Mouse (Mus musculus): Measurements from ENCODE around the gene Tmem119. TPM values are rescaled to one million over a fixed set of nuclear protein-coding genes. Genes with fewer than 3 reads are reported as not detected.
"Not testable (repeated sequence)": the region's sequence is repeated elsewhere in the genome, so short reads cannot be mapped to it uniquely, and the experiment has no call there.

The Tmem119 gene
- polyA plus RNA-seq, 1 experiment from 2014 or later, result 4.9 TPM

DNA sequence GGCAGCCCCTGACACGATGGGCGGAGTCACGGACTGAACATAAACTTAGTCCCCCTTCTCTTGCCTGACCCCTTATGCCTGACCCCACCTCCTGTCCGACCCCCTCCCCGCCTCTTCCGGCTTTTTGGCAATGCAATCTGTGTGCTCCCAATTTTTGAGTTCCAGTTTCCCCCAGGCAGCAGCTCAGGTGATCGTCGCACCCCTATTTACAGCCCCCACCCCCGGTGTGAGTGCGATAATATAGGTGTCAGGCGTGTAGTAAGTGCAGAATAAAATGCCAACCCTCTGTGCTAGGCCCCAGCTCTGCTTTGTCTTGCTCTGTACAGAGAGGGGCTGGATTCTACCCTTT, 14.7 kb upstream of the Tmem119 start:
- Histone ChIP-seq H3K9ac (replicated peaks) (no peak overlapping the region), H3K4me2 (replicated peaks) (no peak overlapping the region), H3K9me3 (no peaks in the 10 kb centered on the region), H3K36me3 (no peaks in the 10 kb centered on the region), H3K27me3 (no peaks in the 10 kb centered on the region), H3K4me1 (peaks cover 4% of the 10 kb centered on the region; the same call in 1 of the 2 replicates), H3K27ac (replicated peaks) (no peak overlapping the region), H3K4me3 (no peak overlapping the region)
- 55% methylated on average over 11 of the region's 11 CpGs for WGBS
- no peak for ATAC-seq (replicated peaks)

DNA sequence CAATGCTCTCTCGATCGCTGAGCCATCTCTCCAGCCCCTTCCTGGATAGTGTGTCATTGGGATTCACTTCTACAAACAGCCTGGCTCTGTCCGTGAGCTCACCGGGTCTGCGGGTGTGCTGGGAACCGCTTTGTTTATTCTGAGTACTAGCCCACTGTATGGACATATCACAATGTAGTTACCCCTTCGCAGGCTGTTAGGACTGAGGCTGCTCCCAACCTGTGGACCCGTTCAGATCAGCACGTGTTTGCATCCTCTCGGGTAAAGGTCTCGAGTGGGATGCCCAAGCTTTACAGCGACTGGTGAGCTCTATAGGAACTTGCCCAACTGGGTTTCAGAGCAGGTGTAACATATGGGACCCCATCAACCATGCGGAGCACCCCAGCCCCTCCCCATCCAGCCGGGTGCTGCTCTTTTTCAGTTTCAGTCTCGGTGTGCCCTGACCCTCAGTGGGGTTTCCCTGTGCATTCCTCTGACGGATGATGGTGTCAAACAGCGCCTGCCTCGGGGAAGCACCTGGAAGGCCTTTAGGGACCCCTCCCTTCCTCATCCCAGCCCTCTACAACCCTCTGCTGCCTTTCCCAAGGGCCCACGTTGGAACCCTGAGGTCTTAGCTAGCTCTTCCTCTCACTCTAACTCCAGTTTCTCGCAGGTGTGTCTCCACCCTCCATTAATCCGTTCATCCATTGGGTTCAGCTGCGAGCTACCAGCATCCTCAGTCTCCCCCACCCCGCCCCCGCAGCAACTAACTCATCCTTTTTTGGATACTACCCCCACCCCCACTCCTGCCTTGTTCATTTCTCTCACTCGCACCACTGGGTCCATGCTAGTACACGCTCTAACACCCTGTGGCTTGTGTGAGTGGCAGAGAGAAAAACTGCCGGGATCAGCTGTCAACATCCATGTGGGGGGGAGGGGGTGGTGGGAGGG, 14.1 kb upstream of the Tmem119 start:
- ATAC-seq (replicated peaks), result no peak
- Histone ChIP-seq H3K27me3 (no peaks in the 10 kb centered on the region), H3K9me3 (no peaks in the 10 kb centered on the region), H3K27ac (replicated peaks) (no peak overlapping the region), H3K4me2 (replicated peaks) (no peak overlapping the region), H3K4me3 (no peak overlapping the region), H3K4me1 (peaks cover 4% of the 10 kb centered on the region; the same call in 1 of the 2 replicates), H3K9ac (replicated peaks) (no peak overlapping the region), H3K36me3 (no peaks in the 10 kb centered on the region)
- WGBS, result 37% methylated on average over 27 of the region's 27 CpGs

DNA sequence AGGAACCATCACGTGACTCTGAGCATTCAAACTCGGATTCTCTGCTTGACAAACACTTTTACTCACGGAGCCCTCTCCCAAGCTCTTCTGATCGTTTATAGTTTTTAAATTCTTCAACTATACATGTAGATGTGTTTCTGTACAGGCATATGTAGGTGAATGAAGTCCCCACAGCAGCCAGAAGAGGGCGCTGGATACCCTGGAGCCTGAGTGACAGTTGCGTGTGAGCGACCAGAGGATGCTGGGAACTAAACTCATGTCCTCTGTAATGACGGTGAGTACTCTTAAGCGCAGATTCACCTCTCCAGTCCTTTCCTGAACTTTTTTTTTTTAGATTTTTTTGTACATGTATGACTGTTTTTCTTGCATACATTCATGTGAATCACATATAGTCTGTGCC, 13.3 kb upstream of the Tmem119 start:
- Histone ChIP-seq H3K27ac (replicated peaks) (no peak overlapping the region), H3K4me3 (no peak overlapping the region), H3K9ac (replicated peaks) (no peak overlapping the region), H3K36me3 (no peaks in the 10 kb centered on the region), H3K4me2 (replicated peaks) (no peak overlapping the region), H3K4me1 (peaks cover 4% of the 10 kb centered on the region; the same call in 1 of the 2 replicates), H3K27me3 (no peaks in the 10 kb centered on the region), H3K9me3 (no peaks in the 10 kb centered on the region)
- no peak for ATAC-seq (replicated peaks)
- 26% methylated on average over 9 of the region's 9 CpGs for WGBS

DNA sequence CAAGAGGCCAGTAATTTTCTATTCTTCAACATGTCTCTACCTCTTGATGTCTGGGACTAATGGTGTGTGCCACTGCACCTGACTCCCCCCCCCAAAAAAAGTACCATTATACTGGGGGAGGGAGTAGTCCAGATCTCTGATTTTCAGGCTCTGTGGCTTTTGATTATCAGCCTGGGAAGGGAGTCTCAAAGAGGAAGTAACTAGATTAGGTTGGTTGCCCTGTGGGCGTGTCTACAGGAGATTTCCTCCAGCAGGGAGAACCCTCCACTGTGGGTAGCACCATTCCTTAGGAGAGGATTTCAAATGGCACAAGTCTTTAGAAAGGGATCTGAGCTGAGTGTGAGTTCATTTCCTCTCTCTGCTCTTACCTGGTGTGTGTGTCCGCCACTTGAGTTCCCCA, 12.3 kb upstream of the Tmem119 start:
- 92% methylated on average over 2 of the region's 2 CpGs for WGBS
- Histone ChIP-seq H3K27ac (replicated peaks) (no peak overlapping the region), H3K4me3 (no peak overlapping the region), H3K9ac (replicated peaks) (no peak overlapping the region), H3K36me3 (no peaks in the 10 kb centered on the region), H3K9me3 (no peaks in the 10 kb centered on the region), H3K4me1 (peaks cover 4% of the 10 kb centered on the region; the same call in 1 of the 2 replicates), H3K4me2 (replicated peaks) (no peak overlapping the region), H3K27me3 (no peaks in the 10 kb centered on the region)
- no peak for ATAC-seq (replicated peaks)

DNA sequence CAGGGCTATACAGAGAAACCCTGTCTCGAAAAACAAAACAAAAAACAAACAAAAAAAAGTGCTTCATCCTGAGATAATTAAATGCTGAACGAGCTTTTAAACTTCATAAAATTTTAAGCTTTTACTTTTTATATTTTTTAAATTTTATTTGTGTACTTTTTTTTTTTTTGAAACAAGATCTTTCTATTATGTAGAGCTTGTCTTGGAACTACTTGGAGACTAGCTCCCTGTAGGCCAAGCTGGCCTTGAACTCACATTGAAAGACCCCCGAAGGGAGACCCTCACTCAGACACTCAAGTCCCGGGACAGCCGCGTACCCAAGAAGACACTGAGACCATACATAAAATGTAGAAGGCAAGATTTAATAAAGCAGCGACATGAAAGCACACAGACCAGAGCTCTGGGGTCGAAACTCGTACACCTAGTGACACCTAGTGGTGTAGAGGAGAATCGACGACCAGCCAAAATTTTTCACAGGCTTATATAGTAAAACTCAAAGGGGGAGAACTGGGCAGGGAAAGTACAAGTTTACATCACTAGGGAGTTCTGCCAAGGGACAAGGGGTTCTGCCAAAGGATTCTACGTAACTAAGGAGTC, 11.6 kb upstream of the Tmem119 start:
- H3K9me3 ChIP-seq; H3K27ac ChIP-seq (replicated peaks); ATAC-seq (replicated peaks); H3K4me2 ChIP-seq (replicated peaks); H3K36me3 ChIP-seq; H3K27me3 ChIP-seq; H3K4me1 ChIP-seq; H3K9ac ChIP-seq (replicated peaks); H3K4me3 ChIP-seq: not testable (repeated sequence)
- WGBS, result 22% methylated on average over 11 of the region's 12 CpGs

DNA sequence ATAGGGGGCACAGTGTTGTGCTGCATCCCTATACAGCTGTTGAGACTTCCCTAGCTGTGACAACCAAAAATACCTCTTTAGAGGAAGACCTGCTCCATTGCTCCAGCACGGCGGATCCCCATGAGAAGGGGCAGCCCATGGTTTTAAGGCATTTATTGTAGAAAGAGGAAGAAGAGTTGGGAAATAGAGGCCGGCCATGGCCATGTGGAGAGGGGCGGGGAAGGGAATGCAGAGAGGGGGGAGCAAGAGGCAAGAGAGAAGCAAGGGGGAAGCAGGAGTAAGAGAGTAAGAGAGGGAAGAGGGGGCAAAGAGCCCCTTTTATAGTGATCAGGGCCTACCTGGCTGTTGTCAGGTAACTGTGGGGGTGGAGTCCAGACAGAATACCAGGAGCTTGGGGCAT, 9.8 kb upstream of the Tmem119 start:
- no peaks in the 10 kb centered on the region for H3K9me3 ChIP-seq
- no peak overlapping the region for H3K9ac ChIP-seq (replicated peaks)
- H3K36me3 ChIP-seq, result no peaks in the 10 kb centered on the region
- no peaks in the 10 kb centered on the region for H3K27me3 ChIP-seq
- no peak overlapping the region for H3K4me2 ChIP-seq (replicated peaks)
- WGBS, result 93% methylated on average over 4 of the region's 4 CpGs
- no peak overlapping the region for H3K4me3 ChIP-seq
- H3K4me1 ChIP-seq, result no peaks in the 10 kb centered on the region
- H3K27ac ChIP-seq (replicated peaks), result no peak overlapping the region
- no peak for ATAC-seq (replicated peaks)

DNA sequence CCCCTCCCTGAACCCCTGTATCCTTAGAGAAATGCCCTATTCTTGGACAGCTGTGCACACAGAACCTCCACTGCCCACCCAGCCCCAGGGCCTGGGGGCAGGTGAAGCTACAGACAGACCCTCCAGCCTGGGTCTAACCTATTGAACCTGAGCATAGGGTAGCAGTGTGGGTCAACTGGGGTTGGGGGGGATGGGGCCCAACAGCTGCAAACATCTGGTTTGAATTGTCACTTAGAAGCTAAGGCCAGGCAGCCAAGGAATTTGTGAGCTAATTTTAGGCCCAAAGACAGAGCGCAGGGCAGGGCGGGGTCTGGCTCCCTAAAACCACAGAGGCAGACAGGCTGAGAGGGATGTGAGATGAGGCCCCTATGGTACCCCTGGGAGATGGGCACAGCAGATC, 7.9 kb upstream of the Tmem119 start:
- Histone ChIP-seq H3K4me1 (no peaks in the 10 kb centered on the region), H3K9ac (replicated peaks) (no peak overlapping the region), H3K4me3 (no peak overlapping the region), H3K4me2 (replicated peaks) (no peak overlapping the region), H3K36me3 (no peaks in the 10 kb centered on the region), H3K9me3 (no peaks in the 10 kb centered on the region), H3K27me3 (no peaks in the 10 kb centered on the region), H3K27ac (replicated peaks) (no peak overlapping the region)
- WGBS, result 89% methylated on average over 2 of the region's 2 CpGs
- no peak for ATAC-seq (replicated peaks)

DNA sequence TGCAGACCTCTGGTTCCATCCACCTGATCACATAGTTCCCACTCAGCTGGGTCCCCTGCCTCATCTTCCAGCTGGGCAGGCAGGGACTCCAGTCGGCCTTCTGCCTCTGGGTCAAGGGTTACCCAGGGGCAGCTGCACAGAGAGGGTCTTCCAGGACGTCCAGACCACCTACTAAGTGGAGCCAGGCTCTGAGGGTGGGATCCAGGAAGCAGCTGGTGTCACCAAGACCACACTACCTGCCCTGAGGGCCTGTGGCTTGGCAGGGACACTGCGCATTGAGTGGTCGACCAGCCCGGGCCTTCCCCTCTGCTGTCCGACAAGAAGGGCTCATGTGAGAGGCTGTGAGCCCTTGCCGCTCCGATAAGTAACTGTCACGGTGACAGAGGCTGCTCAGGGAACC, 7.4 kb upstream of the Tmem119 start:
- H3K36me3 ChIP-seq, result no peaks in the 10 kb centered on the region
- no peak overlapping the region for H3K4me3 ChIP-seq
- ATAC-seq (replicated peaks), result no peak
- no peaks in the 10 kb centered on the region for H3K27me3 ChIP-seq
- no peak overlapping the region for H3K9ac ChIP-seq (replicated peaks)
- H3K27ac ChIP-seq (replicated peaks), result no peak overlapping the region
- no peak overlapping the region for H3K4me2 ChIP-seq (replicated peaks)
- 69% methylated on average over 9 of the region's 9 CpGs for WGBS
- no peaks in the 10 kb centered on the region for H3K9me3 ChIP-seq
- no peaks in the 10 kb centered on the region for H3K4me1 ChIP-seq

DNA sequence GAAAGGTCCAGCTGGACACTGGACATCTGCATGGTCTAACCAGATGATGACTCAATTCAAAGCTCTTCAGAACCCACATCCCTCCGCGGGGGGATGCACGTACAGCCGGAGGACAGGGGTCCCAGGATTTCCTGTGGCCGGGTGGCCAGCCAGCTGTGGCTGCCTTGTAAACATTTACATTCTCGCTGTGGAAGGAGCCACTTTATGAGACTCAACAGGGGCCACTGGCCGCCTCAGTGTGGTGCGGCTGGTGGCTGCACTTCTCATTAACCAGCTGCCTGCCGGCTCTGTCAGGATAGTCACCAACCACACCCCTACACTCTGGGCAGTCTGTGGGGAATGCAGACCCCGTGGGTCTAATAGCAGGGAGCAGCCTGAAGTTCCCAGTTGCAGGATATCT, 6.1 kb upstream of the Tmem119 start:
- 48% methylated on average over 10 of the region's 10 CpGs for WGBS
- ATAC-seq (replicated peaks), result no peak
- H3K27ac ChIP-seq (replicated peaks), result no peak overlapping the region

DNA sequence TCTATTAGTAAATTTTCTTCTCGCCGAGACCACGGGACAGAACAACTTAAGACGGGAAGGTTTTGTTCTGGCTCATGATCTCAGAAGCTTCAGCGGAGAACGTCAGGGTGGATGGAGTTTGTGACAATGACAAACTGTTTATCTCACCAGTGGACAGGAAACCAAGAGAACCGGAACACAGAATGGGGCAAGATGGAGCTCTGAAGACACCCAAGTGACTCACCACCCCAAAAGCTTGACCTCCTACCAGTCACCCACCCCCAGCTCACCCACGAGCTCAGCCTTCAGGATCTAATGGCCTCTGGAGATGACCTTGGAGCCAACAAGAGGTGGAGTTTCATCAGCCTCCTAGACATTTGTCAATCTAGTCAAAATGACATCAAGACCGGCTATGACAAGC, 5.0 kb upstream of the Tmem119 start:
- H3K4me3 ChIP-seq, result no peak overlapping the region
- H3K27ac ChIP-seq (replicated peaks), result no peak overlapping the region
- no peaks in the 10 kb centered on the region for H3K27me3 ChIP-seq
- WGBS, result 92% methylated on average over 9 of the region's 9 CpGs
- peaks cover 4% of the 10 kb centered on the region for H3K4me1 ChIP-seq
- no peak overlapping the region for H3K9ac ChIP-seq (replicated peaks)
- no peaks in the 10 kb centered on the region for H3K9me3 ChIP-seq
- H3K4me2 ChIP-seq (replicated peaks), result no peak overlapping the region
- no peaks in the 10 kb centered on the region for H3K36me3 ChIP-seq
- ATAC-seq (replicated peaks), result no peak

More for the DNA sequence above, 6.1 kb upstream of the Tmem119 start:
- Histone ChIP-seq H3K36me3 (no peaks in the 10 kb centered on the region), H3K9me3 (no peaks in the 10 kb centered on the region), H3K4me3 (no peak overlapping the region), H3K27me3 (no peaks in the 10 kb centered on the region), H3K4me1 (no peaks in the 10 kb centered on the region), H3K4me2 (replicated peaks) (no peak overlapping the region), H3K9ac (replicated peaks) (no peak overlapping the region)

DNA sequence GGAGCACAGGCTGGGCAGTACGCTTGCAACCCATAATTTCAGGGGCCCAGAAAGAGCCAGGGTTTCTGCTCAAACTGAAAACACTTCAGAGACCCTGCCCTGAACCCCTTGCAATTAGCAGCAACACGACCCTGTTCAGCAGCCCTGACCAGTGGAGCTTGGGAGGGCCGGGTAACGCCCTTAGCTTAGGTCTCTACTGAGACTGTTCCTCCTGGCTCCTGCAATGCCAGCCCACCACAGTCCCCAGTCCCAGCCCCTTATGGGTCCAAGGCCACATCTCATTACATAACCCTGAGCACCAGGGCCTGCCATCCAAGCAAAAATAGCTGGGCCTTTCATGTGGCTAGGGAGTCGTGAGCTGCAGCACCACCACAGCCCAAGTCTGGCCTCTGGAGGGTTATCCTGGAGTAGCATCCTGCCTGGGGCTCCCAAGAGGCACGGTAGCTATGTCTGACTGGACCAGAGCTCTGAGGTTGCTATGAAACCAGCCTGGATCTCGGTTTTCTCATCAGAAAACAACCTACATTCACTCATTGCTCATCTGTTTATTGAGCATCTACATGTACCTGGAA, 4.2 kb upstream of the Tmem119 start:
- no peak overlapping the region for H3K4me3 ChIP-seq
- no peaks in the 10 kb centered on the region for H3K27me3 ChIP-seq
- H3K27ac ChIP-seq (replicated peaks), result no peak overlapping the region
- H3K36me3 ChIP-seq, result no peaks in the 10 kb centered on the region
- H3K4me1 ChIP-seq, result peaks cover 7% of the 10 kb centered on the region
- H3K9me3 ChIP-seq, result no peaks in the 10 kb centered on the region
- H3K9ac ChIP-seq (replicated peaks), result no peak overlapping the region
- WGBS, result 65% methylated on average over 7 of the region's 7 CpGs
- H3K4me2 ChIP-seq (replicated peaks), result no peak overlapping the region
- no peak for ATAC-seq (replicated peaks)

DNA sequence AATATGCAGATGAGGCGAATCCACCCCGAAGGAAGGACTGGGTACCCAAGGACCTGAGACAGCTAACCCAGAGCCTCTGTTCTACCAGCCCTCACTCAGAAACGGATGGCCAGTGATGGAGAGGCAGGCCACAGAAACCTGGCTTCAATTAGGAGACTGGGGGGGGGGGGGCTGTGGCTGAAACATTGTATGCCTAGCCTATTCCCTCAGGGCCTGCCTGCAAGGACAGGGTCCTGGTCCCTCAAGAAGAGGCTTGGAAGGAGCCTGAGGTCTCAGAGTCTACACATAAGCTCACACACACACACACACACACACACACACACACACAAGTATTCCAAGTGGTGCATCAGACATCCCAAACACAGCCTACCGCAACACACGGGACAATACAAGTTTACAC, 625 bp downstream of the Tmem119 start:
- no peak overlapping the region for H3K27ac ChIP-seq (replicated peaks)

More for the DNA sequence above, 625 bp downstream of the Tmem119 start:
- no peaks in the 10 kb centered on the region for H3K36me3 ChIP-seq
- no peaks in the 10 kb centered on the region for H3K9me3 ChIP-seq
- H3K4me3 ChIP-seq, result no peak overlapping the region
- peaks cover 7% of the 10 kb centered on the region for H3K4me1 ChIP-seq
- H3K9ac ChIP-seq (replicated peaks), result no peak overlapping the region
- H3K4me2 ChIP-seq (replicated peaks), result no peak overlapping the region
- no peaks in the 10 kb centered on the region for H3K27me3 ChIP-seq
- WGBS, result 54% methylated on average over 5 of the region's 5 CpGs
- no peak; the same call in 1 of the 2 replicates for ATAC-seq (replicated peaks)

All from forebrain, embryonic 15.5 days (tissue).